ENCODE assay signal across 1 mouse cellular context in genomic region chr16:16854836-16855235, GRCm38 (mm10).
TF ChIP-seq lines count a peak whose summit lies in the region.

No protein-coding gene starts in this region.

TF ChIP-seq in CH12.LX, 34 proteins besides CTCF, POLR2A, EP300 and RAD21:
- TF ChIP-seq NELFE (IDR thresholded peaks at IDR 0.05; ENCODE audit: low read depth, low read length) (0 out of 2 replicates have a peak, but pooled peaks have one; percentile 15), JUND (conservative IDR thresholded peaks at IDR 0.05; ENCODE audit: low read depth, low read length) (no peak), SIN3A (IDR thresholded peaks at IDR 0.05; ENCODE audit: low read length) (no peak), MYC (IDR thresholded peaks at IDR 0.05; ENCODE audit: low read depth, low read length) (peak; percentile 71), TBP (conservative IDR thresholded peaks at IDR 0.05; ENCODE audit: low read depth, low read length) (no peak), MAX (IDR thresholded peaks at IDR 0.05; ENCODE audit: low read length) (peak; percentile 48; the same call in 1 of the 2 replicates), SMC3 (IDR thresholded peaks at IDR 0.05; ENCODE audit: low read depth, low read length) (peak; percentile 84)
